Mouse (Mus musculus) olfactory bulb, adult 2 months (tissue): ENCODE measurements at regions not wholly inside any gene's neighbourhood (a gene's known extent, or its start where the extent isn't known, plus 50 kb on each side); places are given as distances from the start of the nearest gene placed in this dataset.

Experiments
- CTCF ChIP-seq: fragments of 200-500 bp; IDR thresholded peaks from 2 replicates; pipeline ENCODE4 v1.5.1; 2012; ENCODE audit warnings: low read depth, mild to moderate bottlenecking, low read length, moderate library complexity; ENCODE audit not compliant: insufficient read depth
- POLR2A ChIP-seq: fragments of 200-500 bp; IDR thresholded peaks from 2 replicates; pipeline ENCODE4 v1.6.1; 2012; ENCODE audit warnings: mild to moderate bottlenecking, low read depth, low read length, moderate library complexity; ENCODE audit not compliant: insufficient read depth

- TF ChIP-seq CTCF, result no peak
- no peak for TF ChIP-seq POLR2A
Observed at GRCm38 (mm10) chr13:60019291-60020174, 157.6 kb downstream of the Gas1 start.
